7 mouse cellular contexts compared by ENCODE assay signal in genomic region chr13:113293707-113294432, GRCm38 (mm10). TPM values are rescaled to one million over a fixed set of nuclear protein-coding genes. Genes with fewer than 3 reads are reported as not detected.
DNase-seq lines count a peak whose midpoint lies in the region; ATAC-seq and TF ChIP-seq lines count a peak whose summit lies in the region.

No protein-coding gene starts in this region.

- DNase-seq in lung, postnatal 0 days (ENCODE audit: low spot score), result peak; percentile 55
- DNase-seq in lung, postnatal 36 days, result no peak
- DNase-seq in forebrain, postnatal 0 days, result no peak
- DNase-seq in liver, embryonic 13.5 days, result no peak
- DNase-seq in stomach, postnatal 0 days (ENCODE audit: low spot score), result no peak
- no peak for DNase-seq in spleen, postnatal 14 days (ENCODE audit: low spot score in 2 of 2)
- no peak for DNase-seq in adrenal gland, adult 18-20 months (ENCODE audit: low spot score in 2 of 2)

- H3K4me2 ChIP-seq in lung, postnatal 0 days (replicated peaks; ENCODE audit: low read depth, low read length), result peak overlapping the region; percentile 86
- H3K4me2 ChIP-seq in forebrain, postnatal 0 days (ENCODE audit: low read depth), result peak overlapping the region; percentile 95
- H3K4me2 ChIP-seq in liver, embryonic 13.5 days, result peak overlapping the region; percentile 69
- H3K4me2 ChIP-seq in stomach, postnatal 0 days (replicated peaks; ENCODE audit: low read depth), result peak overlapping the region; percentile 92

- no peaks in the 10 kb centered on the region for H3K4me1 ChIP-seq in lung, postnatal 0 days (ENCODE audit: insufficient read depth, low read depth, low read length)
- no peaks in the 10 kb centered on the region for H3K4me1 ChIP-seq in forebrain, postnatal 0 days (ENCODE audit: insufficient read depth)
- no peaks in the 10 kb centered on the region for H3K4me1 ChIP-seq in liver, embryonic 13.5 days (replicated peaks)
- H3K4me1 ChIP-seq in stomach, postnatal 0 days (replicated peaks; ENCODE audit: control insufficient read depth, insufficient read depth), result no peaks in the 10 kb centered on the region

- no peaks in the 10 kb centered on the region for H3K9me3 ChIP-seq in lung, postnatal 0 days (ENCODE audit: low read length)
- H3K9me3 ChIP-seq in forebrain, postnatal 0 days (ENCODE audit: low read length), result no peaks in the 10 kb centered on the region
- no peaks in the 10 kb centered on the region for H3K9me3 ChIP-seq in liver, embryonic 13.5 days (replicated peaks)
- no peaks in the 10 kb centered on the region for H3K9me3 ChIP-seq in stomach, postnatal 0 days (ENCODE audit: control insufficient read depth, low read length)

- TF ChIP-seq EP300 in lung, postnatal 0 days (IDR thresholded peaks at IDR 0.05), result no peak
- no peak for TF ChIP-seq EP300 in stomach, postnatal 0 days (optimal IDR thresholded peaks at IDR 0.05)

- no peak for TF ChIP-seq CTCF in lung, postnatal 0 days (IDR thresholded peaks at IDR 0.05)
- no peak for TF ChIP-seq CTCF in forebrain, postnatal 0 days (IDR thresholded peaks at IDR 0.05; ENCODE audit: low read depth)
- TF ChIP-seq CTCF in stomach, postnatal 0 days (IDR thresholded peaks at IDR 0.05; ENCODE audit: low read depth), result no peak

- H3K9ac ChIP-seq in lung, postnatal 0 days (replicated peaks; ENCODE audit: low read depth), result peak overlapping the region; percentile 70; the same call in 1 of the 2 replicates
- peak overlapping the region; percentile 51; the same call in 1 of the 2 replicates for H3K9ac ChIP-seq in forebrain, postnatal 0 days
- no peak overlapping the region for H3K9ac ChIP-seq in liver, embryonic 13.5 days
- H3K9ac ChIP-seq in stomach, postnatal 0 days (ENCODE audit: low read length), result peak overlapping the region; percentile 74

- peak; percentile 76 for ATAC-seq in lung, postnatal 0 days
- ATAC-seq in forebrain, postnatal 0 days, result no peak
- no peak for ATAC-seq in liver, embryonic 13.5 days (ENCODE audit: low read depth)
- no peak for ATAC-seq in stomach, postnatal 0 days (ENCODE audit: low FRiP score, low TSS enrichment)

- no peaks in the 10 kb centered on the region for H3K36me3 ChIP-seq in lung, postnatal 0 days (ENCODE audit: insufficient read depth, low read length)
- no peaks in the 10 kb centered on the region for H3K36me3 ChIP-seq in forebrain, postnatal 0 days (ENCODE audit: insufficient read depth)
- H3K36me3 ChIP-seq in liver, embryonic 13.5 days, result no peaks in the 10 kb centered on the region
- H3K36me3 ChIP-seq in stomach, postnatal 0 days (ENCODE audit: control insufficient read depth, insufficient read depth, low read length), result no peaks in the 10 kb centered on the region

- WGBS in lung, postnatal 0 days, result 46% methylated on average over 11 of the region's 11 CpGs
- 67% methylated on average over 11 of the region's 11 CpGs for WGBS in forebrain, postnatal 0 days
- 62% methylated on average over 11 of the region's 11 CpGs for WGBS in liver, embryonic 13.5 days (ENCODE audit: insufficient replicate concordance)
- 55% methylated on average over 11 of the region's 11 CpGs for WGBS in stomach, postnatal 0 days

- H3K27me3 ChIP-seq in lung, postnatal 0 days (replicated peaks; ENCODE audit: insufficient read depth, low read length), result no peaks in the 10 kb centered on the region
- peaks cover 10% of the 10 kb centered on the region for H3K27me3 ChIP-seq in forebrain, postnatal 0 days (ENCODE audit: insufficient read depth, low read length)
- H3K27me3 ChIP-seq in liver, embryonic 13.5 days, result peaks cover 37% of the 10 kb centered on the region
- H3K27me3 ChIP-seq in stomach, postnatal 0 days (ENCODE audit: control insufficient read depth, insufficient read depth, low read length), result no peaks in the 10 kb centered on the region

- H3K27ac ChIP-seq in lung, postnatal 0 days (ENCODE audit: low read length), result peak overlapping the region; percentile 71
- no peak overlapping the region for H3K27ac ChIP-seq in forebrain, postnatal 0 days (ENCODE audit: low read depth, low read length)
- H3K27ac ChIP-seq in liver, embryonic 13.5 days, result no peak overlapping the region
- no peak overlapping the region for H3K27ac ChIP-seq in stomach, postnatal 0 days (replicated peaks)

- H3K4me3 ChIP-seq in lung, postnatal 0 days (ENCODE audit: low read depth, low read length), result peak overlapping the region; percentile 59
- peak overlapping the region; percentile 49 for H3K4me3 ChIP-seq in forebrain, postnatal 0 days (ENCODE audit: low read depth, low read length)
- peak overlapping the region; percentile 54 for H3K4me3 ChIP-seq in liver, embryonic 13.5 days (replicated peaks)
- peak overlapping the region; percentile 59 for H3K4me3 ChIP-seq in stomach, postnatal 0 days (ENCODE audit: low read depth, low read length)

RNA-seq across cellular contexts. Expression of gene BC067074, which starts 0.9 kb away (rescaled TPM):
- 3.3 and 4.2 TPM in 2 replicates for polyA plus RNA-seq in lung, postnatal 0 days (2015; fragmentation: Nextera tagmentation; extraction: Ambion mirVana)
- total RNA-seq in forebrain, postnatal 0 days (2014; rRNA removed), result 1.2 and 1.5 TPM in 2 replicates
- polyA plus RNA-seq in forebrain, postnatal 0 days (2015; fragmentation: Nextera tagmentation; extraction: Ambion mirVana), result 0.40 and 0.56 TPM in 2 replicates
- polyA plus RNA-seq in liver, embryonic 13.5 days (2015; fragmentation: Nextera tagmentation; extraction: Ambion mirVana), result 0.22 and 0.23 TPM in 2 replicates
- 0.89 and 1.1 TPM in 2 replicates for polyA plus RNA-seq in stomach, postnatal 0 days (2015; fragmentation: Nextera tagmentation; extraction: Ambion mirVana)
- 1 to 10 TPM in 1 of 2 experiments, under 1 TPM in 1; 0.76 to 1.2 TPM for total RNA-seq in adrenal gland, adult 18-20 months (2021)
